Mouse (Mus musculus): Measurements from ENCODE around the gene Akr1c18. TPM values are rescaled to one million over a fixed set of nuclear protein-coding genes. Genes with fewer than 3 reads are reported as not detected.

The Akr1c18 gene
- 0.33 and 0.50 TPM in 2 replicates for polyA plus RNA-seq (2012; rRNA removed; ENCODE audit: low replicate concordance)

GRCm38 (mm10) chr13:4150518-4150917, at the start of gene Akr1c18:
Gene Akr1c18, minus strand, starts transcription at chr13:4150654.

GRCm38 (mm10) chr13:4190904-4191303, 40.5 kb upstream of the Akr1c18 start, which contains the start of gene Akr1c13:
Gene Akr1c13, plus strand, starts transcription at chr13:4191150.

Other genes starting within 250 kb of the Akr1c18 start
- 39.4 and 52.6 TPM in 2 replicates for gene Net1, start 232.4 kb downstream of the Akr1c18 start, polyA plus RNA-seq (2012; rRNA removed; ENCODE audit: low replicate concordance)
- gene Tubal3, start 232.4 kb downstream of the Akr1c18 start, polyA plus RNA-seq (2012; rRNA removed; ENCODE audit: low replicate concordance), result 0.09 TPM in 1 of 2 replicates, not detected in the other
- gene Ucn3, start 205.3 kb downstream of the Akr1c18 start, polyA plus RNA-seq (2012; rRNA removed; ENCODE audit: low replicate concordance), result not detected in 2 replicates
- gene Akr1c14, start 101.6 kb downstream of the Akr1c18 start, polyA plus RNA-seq (2012; rRNA removed; ENCODE audit: low replicate concordance), result 6.4 and 20.7 TPM in 2 replicates
- gene Akr1c13, start 40.5 kb upstream of the Akr1c18 start, polyA plus RNA-seq (2012; rRNA removed; ENCODE audit: low replicate concordance), result 6.6 and 10.5 TPM in 2 replicates
- gene Akr1c19, start 78.0 kb upstream of the Akr1c18 start, polyA plus RNA-seq (2012; rRNA removed; ENCODE audit: low replicate concordance), result 0.24 and 4.0 TPM in 2 replicates
- gene Akr1c12, start 128.8 kb upstream of the Akr1c18 start, polyA plus RNA-seq (2012; rRNA removed; ENCODE audit: low replicate concordance), result 0.63 and 0.72 TPM in 2 replicates

All from subcutaneous adipose tissue, adult 2 months (tissue).